Mouse (Mus musculus) thymus, postnatal 4 days (tissue): ENCODE measurements around the gene 1810009A15Rik.
"Not testable (repeated sequence)": the region's sequence is repeated elsewhere in the genome, so short reads cannot be mapped to it uniquely, and the experiment has no call there.

Experiments used
- DNase-seq: peaks from one replicate; pipeline ENCODE4 v3.0.0; 2021

1810009A15Rik gene

DNA sequence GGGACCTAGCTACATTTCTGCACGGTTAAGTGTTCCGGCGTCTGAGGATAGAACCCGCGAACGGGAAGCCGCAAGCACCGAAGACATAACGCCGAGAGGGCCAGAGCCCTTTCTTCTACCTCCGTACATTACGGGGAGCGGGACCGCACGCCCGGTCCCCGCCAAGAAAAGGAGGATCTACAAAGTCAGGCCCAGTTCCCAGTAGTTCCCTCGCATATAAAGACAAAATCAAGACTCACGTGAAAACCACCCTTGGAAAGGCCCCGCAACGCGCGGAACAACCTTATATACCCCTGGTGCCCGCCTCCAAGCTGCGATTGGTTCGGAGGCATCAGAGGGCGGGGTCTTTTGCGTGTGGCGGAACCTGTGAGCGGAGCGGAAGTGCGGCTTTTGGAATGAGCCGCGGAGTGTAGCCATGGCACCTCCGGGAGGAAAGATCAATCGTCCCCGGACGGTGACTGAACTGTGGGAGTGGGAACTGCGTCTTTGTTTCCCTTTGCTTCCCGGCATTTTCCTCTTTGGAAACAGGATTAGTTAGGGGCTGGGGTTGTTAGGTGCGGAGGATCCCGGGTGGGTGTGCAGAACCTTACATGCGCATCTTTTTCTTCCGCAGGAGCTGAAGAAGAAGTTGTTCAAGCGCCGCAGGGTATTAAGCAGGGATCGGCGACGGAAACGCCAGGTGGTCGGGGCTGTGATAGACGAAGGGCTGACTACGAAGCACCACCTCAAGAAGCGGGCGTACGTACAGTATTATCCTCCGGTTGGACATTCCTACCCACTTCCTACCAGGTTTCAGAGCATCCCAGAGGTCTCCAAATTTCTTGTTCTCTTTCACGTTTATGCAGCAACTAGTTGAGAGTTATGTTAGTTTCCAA, at the start of gene 1810009A15Rik, which contains the start of gene Gm49416:
TSS of gene 1810009A15Rik (plus strand) at position 343 of the 875 bp plus-strand sequence.
TSS of gene Gm49416 (plus strand) at position 416 of the 875 bp plus-strand sequence.
- peak; percentile 96 for DNase-seq

DNA sequence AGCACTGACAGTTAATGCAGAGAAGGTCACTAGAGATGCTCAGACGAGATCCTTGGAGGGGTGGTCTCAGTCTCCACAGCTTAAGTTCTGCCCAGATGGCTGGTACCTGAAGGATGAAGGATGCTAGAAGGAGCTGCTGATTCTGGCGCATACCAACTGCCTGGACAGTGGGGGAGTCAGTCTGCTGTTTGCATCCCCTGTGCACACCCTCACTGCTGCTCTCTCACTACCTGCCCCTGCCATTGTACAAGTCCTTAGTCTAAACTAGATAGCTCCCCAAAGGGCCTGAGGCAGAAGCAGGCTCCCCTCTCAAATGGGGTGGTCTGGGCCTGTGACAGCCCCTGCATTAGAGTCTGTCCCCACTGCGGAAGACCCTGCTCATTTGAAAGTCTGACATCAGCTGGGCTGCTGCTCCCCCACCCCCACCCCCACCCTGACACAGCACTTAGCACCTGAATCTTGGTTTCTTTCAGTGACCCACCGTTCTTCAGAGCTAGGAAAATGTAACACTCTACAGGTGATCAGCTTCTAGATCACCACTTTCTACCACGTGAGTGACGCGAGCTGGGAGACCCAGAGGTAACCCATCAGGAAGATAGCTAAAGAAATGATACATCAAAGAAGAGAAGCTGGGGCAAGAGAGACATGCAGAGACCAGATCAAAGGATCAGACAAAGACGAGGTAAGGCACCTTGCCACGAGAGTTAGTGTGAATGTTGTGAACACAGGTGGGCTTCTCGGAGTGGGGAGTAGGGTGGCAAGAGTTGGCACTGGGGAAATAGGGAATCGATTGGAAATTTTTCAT, 49.3 kb upstream of the 1810009A15Rik start, which contains the start of gene Gng3:
TSS of gene Gng3 (minus strand) at position 92 of the 805 bp plus-strand sequence.
- DNase-seq, result peak; percentile 38

DNA sequence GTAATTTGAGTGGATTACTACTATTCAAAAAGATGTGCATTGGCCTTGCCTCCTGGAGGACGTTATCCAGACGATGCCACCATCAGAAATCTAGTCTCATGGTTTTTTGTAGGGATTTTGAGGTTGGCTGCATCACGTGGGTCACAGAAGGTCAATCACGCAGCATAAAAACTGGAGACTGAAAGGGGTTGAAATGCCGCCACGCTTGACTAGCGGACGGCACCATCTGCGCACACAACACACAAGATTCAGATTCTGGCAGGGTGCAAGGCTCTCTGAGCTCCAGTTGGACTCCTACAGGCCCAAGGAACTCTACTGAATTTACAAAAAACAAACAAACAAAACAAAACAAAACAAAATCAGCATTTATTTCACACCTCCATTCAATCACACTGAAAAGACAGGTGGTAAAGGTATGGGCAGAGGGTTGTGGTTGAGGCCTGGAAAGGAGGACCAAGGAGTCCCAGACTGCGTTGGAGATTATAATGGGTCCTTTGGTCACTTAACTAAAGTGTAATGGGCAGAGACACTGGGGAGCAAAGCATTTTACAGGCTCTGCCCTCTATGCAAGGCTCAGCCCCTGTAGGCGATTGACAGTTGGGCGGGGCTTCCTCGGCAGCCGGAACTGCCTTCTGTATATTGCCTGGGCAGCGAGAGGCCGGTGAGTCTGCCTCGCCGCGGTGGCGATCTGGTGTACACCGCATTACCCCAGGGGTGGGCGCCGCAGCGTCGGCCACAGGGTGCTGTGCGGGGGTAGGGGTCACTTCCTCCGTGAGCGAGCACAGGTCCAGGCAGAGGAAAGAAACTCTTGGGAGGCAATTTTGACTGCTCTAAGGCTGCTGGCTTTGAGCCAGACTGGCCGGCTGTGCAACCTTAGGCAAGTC, 48.5 kb upstream of the 1810009A15Rik start:
- DNase-seq, result peak; percentile 73

DNA sequence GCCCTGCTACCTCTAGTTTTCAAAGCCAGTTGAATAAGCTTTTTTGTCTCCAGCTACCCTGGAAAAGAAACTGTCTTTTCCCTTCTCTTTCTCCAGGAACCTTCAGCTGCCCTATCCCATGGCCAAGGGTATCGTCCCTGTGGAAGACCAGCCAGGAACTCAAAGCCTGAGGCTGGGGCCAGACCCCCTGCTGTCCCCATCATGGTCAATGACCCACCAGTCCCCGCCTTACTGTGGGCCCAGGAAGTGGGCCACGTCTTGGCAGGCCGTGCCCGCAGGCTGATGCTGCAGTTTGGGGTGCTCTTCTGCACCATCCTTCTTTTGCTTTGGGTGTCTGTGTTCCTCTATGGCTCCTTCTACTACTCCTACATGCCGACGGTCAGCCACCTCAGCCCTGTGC, 47.6 kb upstream of the 1810009A15Rik start:
- peak; percentile 28 for DNase-seq

DNA sequence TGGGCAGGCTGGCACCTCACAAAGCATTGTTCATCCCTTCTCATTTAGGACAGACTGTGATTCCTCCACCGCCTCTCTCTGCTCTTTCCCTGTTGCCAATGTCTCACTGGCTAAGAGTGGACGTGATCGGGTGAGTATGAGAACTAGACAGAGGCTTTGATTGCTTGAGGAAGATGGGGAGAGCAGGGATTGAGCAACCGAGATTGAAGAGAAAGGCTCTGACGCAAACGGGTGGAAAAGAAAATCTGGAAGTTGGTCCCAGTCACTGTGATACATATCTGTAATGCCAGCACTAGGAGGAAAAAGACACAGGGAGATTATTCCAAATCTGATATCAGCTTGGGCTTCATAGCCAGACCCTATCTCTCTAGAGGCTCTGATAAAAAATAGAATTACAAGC, 45.7 kb upstream of the 1810009A15Rik start:
- no peak for DNase-seq

DNA sequence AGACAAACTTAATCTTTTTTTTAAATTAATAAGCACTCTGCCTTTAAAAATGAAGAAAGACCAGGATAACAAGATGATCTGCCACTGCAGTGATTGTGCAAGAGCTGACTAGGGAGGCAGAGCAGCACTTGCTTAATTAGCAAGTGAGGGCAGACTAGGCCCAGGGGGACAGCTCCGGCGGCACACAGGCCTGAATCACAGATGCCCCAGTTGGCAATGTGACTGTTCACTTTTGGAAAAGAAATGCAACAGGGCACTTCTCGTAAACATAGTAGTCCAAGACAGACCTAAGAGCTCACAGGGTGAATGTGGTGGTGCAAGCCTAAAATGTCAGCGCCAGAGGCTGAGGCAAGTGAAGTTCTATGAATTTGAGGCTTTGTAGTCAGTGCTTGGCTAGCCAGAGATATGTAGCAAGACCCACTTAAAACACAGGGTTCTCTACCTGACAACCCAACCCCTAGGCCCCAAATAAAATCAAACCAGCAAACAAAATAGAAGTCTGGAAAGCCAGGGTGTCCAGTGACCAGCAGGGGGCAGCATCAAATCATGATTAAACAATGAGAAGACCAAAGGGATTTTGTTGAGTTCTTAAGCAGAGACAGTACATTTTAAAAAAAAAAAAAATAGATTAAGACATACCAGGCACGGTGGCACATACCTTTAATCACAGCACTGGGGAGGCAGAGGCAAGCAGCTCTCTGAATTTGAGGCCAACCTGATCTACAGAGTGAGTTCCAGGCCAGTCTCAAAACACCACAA, 44.1 kb upstream of the 1810009A15Rik start:
- DNase-seq, result peak; percentile 91

DNA sequence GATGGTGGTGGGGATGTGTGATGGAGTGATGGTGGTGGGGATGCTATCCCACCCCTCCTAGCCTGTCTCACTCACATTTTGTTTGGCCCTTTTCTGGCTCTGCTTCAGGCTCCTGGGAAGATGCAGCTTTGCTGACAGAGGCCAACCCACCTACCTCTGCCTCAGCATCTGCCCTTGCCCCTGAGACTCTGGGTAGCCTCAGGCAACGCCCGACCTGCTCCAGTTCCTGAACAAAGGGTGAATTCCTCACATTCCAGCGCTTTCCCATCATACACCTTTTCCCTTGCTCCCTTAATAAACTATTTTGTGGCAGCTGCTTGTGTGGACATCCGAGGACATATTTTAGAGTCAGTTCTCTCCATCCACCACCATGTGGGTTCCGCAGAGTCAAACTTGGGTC, 40.3 kb upstream of the 1810009A15Rik start:
- no peak for DNase-seq

DNA sequence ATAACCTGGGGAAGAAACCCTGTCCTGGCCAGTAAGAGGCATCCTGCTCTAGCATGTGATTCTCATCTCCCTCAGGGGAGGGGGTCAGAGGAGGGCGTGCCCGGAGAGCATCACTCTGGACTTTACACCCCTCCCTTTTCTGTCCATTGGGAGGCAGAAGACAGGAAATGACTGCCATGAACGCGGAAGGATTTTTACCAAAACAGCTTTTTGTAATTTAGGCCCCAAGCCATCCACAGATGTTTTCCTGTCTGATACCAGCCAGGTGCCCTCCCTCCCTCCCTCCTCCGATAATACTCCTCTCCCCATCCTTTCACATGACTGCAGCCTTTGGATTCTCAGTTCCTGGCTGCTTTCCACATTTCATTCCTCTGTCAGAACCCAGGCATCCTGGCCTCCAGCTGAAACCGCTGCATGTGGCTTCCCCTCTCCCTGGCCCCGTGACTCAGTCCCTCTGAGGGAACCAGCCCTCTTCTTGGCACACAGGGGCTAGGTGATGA, 38.2 kb upstream of the 1810009A15Rik start, which contains the start of gene Lrrn4cl:
TSS of gene Lrrn4cl (plus strand) at position 367 of the 500 bp plus-strand sequence.
- DNase-seq, result no peak

DNA sequence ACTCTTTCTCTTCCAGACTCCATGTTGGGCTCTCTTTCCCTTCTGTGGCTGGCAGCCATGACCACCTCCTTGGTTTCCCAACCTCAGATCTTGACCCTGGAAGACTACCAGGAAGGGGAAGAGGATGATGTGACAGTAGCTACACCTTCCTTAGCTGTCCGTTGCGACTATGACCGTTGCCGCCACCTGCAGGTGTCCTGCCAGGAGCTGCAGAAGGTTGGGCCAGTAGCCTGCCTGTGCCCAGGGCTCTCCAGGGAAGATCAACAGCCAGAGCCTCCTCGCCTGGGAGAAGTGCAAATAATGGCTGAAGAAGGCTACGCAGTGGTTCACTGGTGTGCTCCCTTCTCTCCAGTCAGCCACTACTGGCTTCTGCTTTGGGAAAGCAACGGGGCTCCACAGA, 37.0 kb upstream of the 1810009A15Rik start:
- no peak for DNase-seq

DNA sequence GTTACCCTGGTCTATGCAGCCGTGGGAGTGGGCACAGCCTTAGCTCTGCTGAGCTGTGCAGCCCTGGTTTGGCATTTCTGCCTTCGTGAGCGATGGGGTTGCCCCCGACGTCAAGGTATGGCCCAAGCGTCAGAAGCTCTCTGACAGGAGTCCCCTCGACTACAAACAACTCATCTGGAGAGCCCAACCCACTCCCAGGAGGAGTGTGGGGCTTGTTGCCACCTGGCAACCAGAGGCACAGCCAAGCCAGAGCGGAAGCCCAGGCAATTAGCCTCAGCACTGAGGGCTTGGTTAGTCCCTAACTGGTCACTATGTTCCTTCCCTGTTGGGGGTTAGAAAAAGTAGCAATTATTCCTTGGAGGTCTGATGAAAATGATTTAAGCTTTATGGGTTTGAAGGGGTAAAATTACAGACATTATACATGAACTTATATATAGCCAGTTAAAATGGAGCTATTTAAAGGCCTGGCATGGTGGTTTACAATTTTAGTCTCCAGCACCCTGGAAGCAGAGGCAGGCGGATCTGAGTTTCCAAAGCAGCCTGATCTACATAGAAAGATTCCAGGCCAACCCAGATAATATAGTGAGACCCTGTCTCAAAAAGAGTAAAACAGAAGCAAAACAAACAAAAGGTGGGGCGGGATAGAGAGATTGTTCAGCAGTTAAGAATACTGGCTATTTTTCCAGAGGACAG, 36.3 kb upstream of the 1810009A15Rik start:
- no peak for DNase-seq

DNA sequence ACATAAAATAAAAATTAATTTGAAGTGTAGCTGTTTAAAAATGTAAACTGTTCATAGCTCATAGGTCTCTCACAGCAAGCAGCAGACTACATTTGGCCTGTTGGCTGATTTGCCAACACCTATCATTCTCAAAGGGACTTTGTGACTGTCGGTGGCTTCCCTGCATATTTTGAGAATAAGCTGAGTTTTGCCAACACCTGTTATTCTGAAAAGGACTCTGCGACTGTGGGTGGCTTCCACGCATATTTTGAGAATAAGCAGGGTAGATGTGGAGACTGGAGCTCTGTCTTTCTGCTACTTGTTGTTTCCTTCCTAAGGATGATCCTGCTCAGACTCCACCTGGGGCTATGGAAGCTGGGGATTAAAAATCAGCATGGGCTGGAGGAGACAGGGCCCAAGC, 35.5 kb upstream of the 1810009A15Rik start:
- DNase-seq, result no peak

DNA sequence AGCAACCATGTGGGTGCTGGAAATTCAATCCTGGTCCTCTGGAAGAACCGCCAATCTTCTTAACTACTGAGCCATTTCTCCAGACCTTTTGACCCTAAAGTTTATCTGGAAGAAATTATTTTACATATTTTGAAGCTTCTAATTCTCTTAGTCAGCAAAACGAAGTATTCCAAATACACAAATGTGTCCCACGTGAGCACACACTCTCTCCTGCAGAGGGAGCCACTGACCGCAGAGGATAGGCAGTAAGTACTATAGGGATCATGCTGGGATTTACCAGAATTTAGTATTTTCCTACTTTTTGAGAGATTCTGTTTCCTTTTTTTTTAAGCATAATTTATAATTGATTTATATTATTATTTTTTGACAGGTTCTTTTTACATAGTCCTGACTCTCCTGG, 31.0 kb upstream of the 1810009A15Rik start:
- peak; percentile 71 for DNase-seq

DNA sequence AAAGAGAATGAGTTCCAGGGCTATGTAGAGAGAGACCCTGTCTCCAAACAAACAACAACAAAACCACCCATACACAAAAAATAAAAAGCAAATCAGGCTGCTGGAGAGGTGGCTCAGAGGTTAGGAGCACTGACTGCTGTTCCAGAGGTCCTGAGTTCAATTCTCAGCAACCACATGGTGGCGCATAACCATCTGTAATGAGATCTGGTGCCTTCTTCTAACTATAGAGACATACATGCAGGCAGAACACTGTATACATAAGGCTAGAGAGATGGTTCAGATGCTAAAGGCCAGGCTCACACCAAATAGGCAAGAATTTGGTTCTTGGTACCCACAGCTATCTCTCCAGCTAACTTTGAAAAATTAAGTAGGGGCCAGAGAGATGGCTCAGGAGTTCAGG, 29.6 kb upstream of the 1810009A15Rik start:
- DNase-seq, result peak; percentile 69

DNA sequence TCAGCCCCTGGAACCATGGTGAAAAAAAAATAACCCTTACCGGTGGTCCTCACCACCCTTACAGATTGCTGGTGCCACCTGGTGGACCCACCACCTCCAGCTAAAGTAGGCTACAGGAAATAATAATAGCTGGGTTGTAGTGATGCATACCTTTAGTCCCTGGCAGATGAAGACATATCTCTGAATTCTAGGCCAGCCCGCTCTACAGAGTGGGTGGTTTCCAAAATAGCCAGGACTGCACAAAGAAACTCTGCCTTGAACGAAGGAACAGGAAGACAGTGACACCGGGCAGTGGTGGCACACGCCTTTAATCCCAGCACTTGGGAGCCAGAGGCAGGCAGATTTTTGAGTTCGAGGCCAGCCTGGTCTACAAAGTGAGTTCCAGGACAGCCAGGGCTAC, 24.4 kb upstream of the 1810009A15Rik start:
- peak; percentile 39 for DNase-seq

DNA sequence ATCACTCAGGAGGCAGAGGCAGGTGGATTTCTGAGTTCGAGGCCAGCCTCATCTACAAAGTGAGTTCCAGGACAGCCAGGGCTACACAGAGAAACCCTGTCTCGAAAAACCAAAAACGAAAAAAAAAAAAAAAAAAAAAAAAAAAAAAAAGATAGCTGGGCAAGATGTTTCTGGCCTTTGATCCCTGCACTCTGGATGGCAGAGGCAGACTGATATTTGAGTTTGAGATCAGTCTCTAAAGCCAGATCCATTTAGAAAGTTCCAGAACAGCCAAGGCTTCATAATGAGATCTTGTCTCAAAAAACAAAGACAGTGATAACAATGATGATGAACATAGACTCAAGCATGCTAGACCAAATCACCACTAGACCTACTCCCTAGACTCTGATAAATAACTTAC, 18.3 kb upstream of the 1810009A15Rik start:
- not testable (repeated sequence) for DNase-seq

DNA sequence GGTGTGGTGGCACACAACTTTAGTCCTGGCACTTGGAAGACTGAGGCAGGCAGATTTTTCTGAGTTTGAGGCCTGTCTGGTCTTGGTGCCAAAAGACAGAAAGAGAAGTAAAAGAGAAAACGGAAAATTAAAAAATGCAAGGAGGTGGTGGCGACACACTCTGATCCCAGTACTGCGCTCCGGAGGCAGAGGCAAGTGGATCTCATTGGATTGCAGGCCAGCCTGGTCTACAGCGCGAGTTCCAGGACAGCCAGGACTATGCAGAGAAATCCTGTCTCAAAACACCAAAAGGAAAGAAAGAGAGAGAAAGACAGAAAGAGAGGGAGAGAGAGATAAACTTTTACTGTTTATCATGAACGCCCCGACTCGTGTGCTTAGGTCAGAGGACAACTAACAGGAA, 17.8 kb upstream of the 1810009A15Rik start:
- DNase-seq, result peak; percentile 30

DNA sequence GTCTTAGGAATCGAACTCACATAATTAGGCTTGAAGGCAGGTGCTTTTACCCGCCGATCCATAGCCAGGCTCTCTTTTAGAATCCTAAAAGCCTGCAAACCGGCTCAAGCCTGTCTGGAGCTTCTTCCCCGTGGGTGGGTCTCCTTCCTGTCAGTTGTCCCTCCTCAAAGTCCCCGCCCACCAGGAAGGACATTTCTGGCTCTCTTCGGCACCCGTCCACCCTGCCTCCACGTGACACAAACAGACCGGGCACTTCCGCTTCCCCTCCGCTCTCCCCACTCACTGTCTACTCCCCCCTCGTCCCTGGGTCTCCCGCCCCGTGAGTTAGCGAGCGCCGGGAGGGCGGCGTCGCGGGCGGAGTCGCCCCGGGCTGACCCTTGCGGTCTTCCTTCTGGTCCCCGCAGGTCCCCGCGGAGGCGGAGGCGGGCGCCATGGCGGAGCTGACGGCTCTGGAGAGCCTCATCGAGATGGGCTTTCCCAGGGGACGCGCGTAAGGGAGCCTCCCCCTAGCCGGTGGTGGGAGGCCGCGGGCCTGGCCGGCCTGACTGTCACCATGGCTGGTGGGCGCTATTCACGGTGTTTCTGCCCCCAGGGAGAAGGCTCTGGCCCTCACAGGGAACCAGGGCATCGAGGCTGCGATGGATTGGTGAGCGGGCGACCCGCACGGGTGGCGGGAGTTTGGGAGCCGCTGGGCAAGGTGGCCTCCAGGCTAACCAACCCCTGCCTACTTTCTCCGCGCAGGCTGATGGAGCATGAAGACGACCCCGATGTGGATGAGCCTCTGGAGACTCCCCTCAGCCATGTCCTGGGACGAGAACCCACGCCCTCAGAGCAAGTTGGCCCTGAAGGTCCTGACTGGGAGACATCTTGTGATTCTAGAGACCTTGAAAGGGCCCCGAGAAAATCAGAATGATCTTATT, 17.1 kb upstream of the 1810009A15Rik start, which contains the start of gene Ubxn1:
TSS of gene Ubxn1 (plus strand) at position 230 of the 920 bp plus-strand sequence.
- DNase-seq, result peak; percentile 93

DNA sequence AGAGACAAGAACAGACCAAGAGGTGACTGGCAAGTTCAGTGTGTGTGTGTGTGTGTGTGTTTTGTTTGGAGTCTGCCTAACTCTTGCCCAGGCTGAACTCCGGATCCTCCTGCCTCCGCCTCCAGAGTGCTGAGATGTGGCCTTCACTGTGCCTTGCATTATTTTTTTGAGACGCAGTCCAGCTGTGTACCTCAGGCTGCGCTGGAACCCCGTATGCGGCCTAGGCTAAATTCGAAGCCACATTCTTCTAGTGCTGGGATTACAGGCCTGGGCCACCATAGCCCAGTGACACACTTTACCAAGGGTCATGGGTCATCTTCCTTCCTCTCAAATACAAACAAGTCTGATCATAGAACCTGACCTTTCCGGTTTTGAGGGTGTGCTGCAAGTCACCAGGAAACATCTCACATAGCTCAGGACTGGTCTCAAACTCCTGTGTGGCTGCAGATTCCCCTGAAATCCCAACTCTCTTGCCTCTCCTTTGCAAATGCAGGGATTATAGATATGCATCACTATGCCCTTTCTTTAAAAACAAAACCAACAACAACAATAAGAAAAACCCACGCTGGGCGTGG, 16.3 kb upstream of the 1810009A15Rik start:
- no peak for DNase-seq

DNA sequence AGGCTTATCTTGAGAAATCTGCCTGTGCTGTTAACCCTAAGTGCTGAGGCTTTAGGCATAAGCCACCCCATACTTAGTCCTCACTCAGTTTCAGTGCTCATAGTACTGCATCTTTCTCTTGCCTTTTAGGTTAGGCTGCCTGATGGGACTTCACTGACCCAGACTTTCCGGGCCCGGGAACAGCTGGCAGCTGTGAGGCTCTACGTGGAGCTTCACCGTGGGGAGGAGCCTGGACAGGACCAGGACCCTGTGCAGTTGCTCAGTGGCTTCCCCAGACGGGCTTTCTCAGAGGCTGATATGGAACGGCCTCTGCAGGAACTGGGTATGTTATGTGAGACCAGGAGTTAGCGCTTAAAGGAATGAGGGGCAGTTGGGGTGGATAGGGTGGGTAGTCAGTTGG, 13.6 kb upstream of the 1810009A15Rik start:
- DNase-seq, result no peak
